Mouse (Mus musculus) heart, postnatal 0 days (tissue): Measurements from ENCODE around the gene Qars.

Source experiments
- CTCF ChIP-seq: IDR thresholded peaks from 2 replicates; pipeline ENCODE4 v1.5.1; 2016; ENCODE audit warnings: antibody characterized with exemption, control low read depth, low read depth
- EP300 ChIP-seq: IDR thresholded peaks from 2 replicates; pipeline ENCODE4 v1.6.1; 2016; ENCODE audit warnings: antibody characterized with exemption, low read depth

GRCm38 (mm10) chr9:108488403-108488802, 19.1 kb upstream of the Qars start:
- TF ChIP-seq CTCF (no peak), EP300 (no peak)
